Mouse (Mus musculus) limb, embryonic 10.5 days (tissue): ENCODE results near the gene Gdi2. TPM values are rescaled to one million over a fixed set of nuclear protein-coding genes. Genes with fewer than 3 reads are reported as not detected.

Experiments
- DNase-seq: peaks from one replicate; pipeline ENCODE4 v3.0.0-alpha.2; 2017; ENCODE audit warnings: low spot score
- H3K27ac ChIP-seq: fragments of 300-500 bp; sonication (generic); 2 replicates; pipeline ENCODE4 v1.5.1; 2016; ENCODE audit warnings: mild to moderate bottlenecking
- H3K27me3 ChIP-seq: fragments of 300-500 bp; sonication (generic); 2 replicates; pipeline ENCODE4 v1.6.1; 2016; ENCODE audit warnings: low read depth, mild to moderate bottlenecking; ENCODE audit not compliant: poor library complexity, severe bottlenecking
- H3K36me3 ChIP-seq: fragments of 300-500 bp; sonication (generic); 2 replicates; pipeline ENCODE4 v1.6.1; 2016; ENCODE audit warnings: mild to moderate bottlenecking, moderate library complexity
- H3K4me1 ChIP-seq: fragments of 300-500 bp; sonication (generic); 2 replicates; pipeline ENCODE4 v1.6.1; 2016
- H3K4me3 ChIP-seq: fragments of 300-500 bp; sonication (generic); 2 replicates; pipeline ENCODE4 v1.5.1; 2016; ENCODE audit warnings: mild to moderate bottlenecking, moderate library complexity
- H3K9me3 ChIP-seq: fragments of 300-500 bp; sonication (generic); replicated peaks from 2 replicates; pipeline ENCODE4 v1.6.1; 2016; ENCODE audit warnings: mild to moderate bottlenecking
- WGBS: fragments of 180-500 bp; shearing (Covaris S2); methylation state at CpG from one replicate; pipeline ENCODE4 v1.1.7; 2016; 5-methylcytosine and 5-hydroxymethylcytosine counted together
- polyA plus RNA-seq: library from polyadenylated mRNA; unstranded; fragments of >200 nt; fragmentation: Nextera tagmentation; extraction: Ambion mirVana; gene quantifications from 2 replicates; pipeline ENCODE4 v1.2.1, GENCODE M21; 2016

Gene Gdi2
- polyA plus RNA-seq, 1 experiment from 2014 or later = 453 TPM

- DNase-seq = no peak
- Histone ChIP-seq H3K9me3 (no peaks in the 10 kb centered on the region), H3K4me3 (no peak overlapping the region), H3K36me3 (no peaks in the 10 kb centered on the region), H3K4me1 (peaks cover 7% of the 10 kb centered on the region; the same call in 1 of the 2 replicates), H3K27me3 (no peaks in the 10 kb centered on the region), H3K27ac (no peak overlapping the region)
- WGBS = 70% methylated on average over 4 of the region's 4 CpGs
Measured at GRCm38 (mm10) chr13:3532451-3532850, 5.4 kb upstream of the Gdi2 start.

- H3K9me3 ChIP-seq = no peaks in the 10 kb centered on the region
- H3K27ac ChIP-seq = no peak overlapping the region
- H3K27me3 ChIP-seq = no peaks in the 10 kb centered on the region
- WGBS = 89% methylated on average over 4 of the region's 4 CpGs
- H3K4me1 ChIP-seq = peaks cover 8% of the 10 kb centered on the region; the same call in 1 of the 2 replicates
- H3K4me3 ChIP-seq = no peak overlapping the region
- H3K36me3 ChIP-seq = no peaks in the 10 kb centered on the region
- DNase-seq = no peak
Measured at GRCm38 (mm10) chr13:3534146-3534545, 3.7 kb upstream of the Gdi2 start.

GRCm38 (mm10) chr13:3538223-3538968 is 533 bp downstream of the Gdi2 start:
- peak; percentile 74 for DNase-seq
- H3K4me3 ChIP-seq = peak overlapping the region; percentile 95
- H3K27ac ChIP-seq = peak overlapping the region; percentile 98
- peaks cover 20% of the 10 kb centered on the region for H3K4me1 ChIP-seq
- under 1% methylated on average over 59 of the region's 59 CpGs for WGBS
- H3K27me3 ChIP-seq = no peaks in the 10 kb centered on the region
- H3K36me3 ChIP-seq = peaks cover 2% of the 10 kb centered on the region; the same call in 1 of the 2 replicates
- no peaks in the 10 kb centered on the region for H3K9me3 ChIP-seq

- DNase-seq = no peak
- Histone ChIP-seq H3K36me3 (peaks cover 2% of the 10 kb centered on the region; the same call in 1 of the 2 replicates), H3K9me3 (no peaks in the 10 kb centered on the region), H3K27ac (peak overlapping the region; percentile 98), H3K4me1 (peaks cover 20% of the 10 kb centered on the region), H3K27me3 (no peaks in the 10 kb centered on the region), H3K4me3 (peak overlapping the region; percentile 95)
- 4% methylated on average over 15 of the region's 15 CpGs for WGBS
Measured at GRCm38 (mm10) chr13:3538969-3539562, 1.2 kb downstream of the Gdi2 start.

GRCm38 (mm10) chr13:3540166-3540565 is 2.3 kb downstream of the Gdi2 start:
- Histone ChIP-seq H3K36me3 (peaks cover 2% of the 10 kb centered on the region; the same call in 1 of the 2 replicates), H3K27me3 (no peaks in the 10 kb centered on the region), H3K27ac (no peak overlapping the region), H3K4me3 (peak overlapping the region; percentile 95), H3K9me3 (no peaks in the 10 kb centered on the region), H3K4me1 (peaks cover 20% of the 10 kb centered on the region)
- no peak for DNase-seq
- WGBS = 31% methylated on average over 2 of the region's 2 CpGs

- 95% methylated on average over 2 of the region's 2 CpGs for WGBS
- Histone ChIP-seq H3K36me3 (peaks cover 9% of the 10 kb centered on the region), H3K4me1 (peaks cover 20% of the 10 kb centered on the region), H3K9me3 (no peaks in the 10 kb centered on the region), H3K4me3 (no peak overlapping the region), H3K27ac (no peak overlapping the region), H3K27me3 (no peaks in the 10 kb centered on the region)
- no peak for DNase-seq
Measured at GRCm38 (mm10) chr13:3541159-3541782, 3.4 kb downstream of the Gdi2 start.

GRCm38 (mm10) chr13:3544077-3544874 is 6.4 kb downstream of the Gdi2 start:
- 94% methylated on average over 4 of the region's 4 CpGs for WGBS
- no peaks in the 10 kb centered on the region for H3K9me3 ChIP-seq
- no peak overlapping the region for H3K27ac ChIP-seq
- peaks cover 12% of the 10 kb centered on the region for H3K4me1 ChIP-seq
- no peaks in the 10 kb centered on the region for H3K27me3 ChIP-seq
- DNase-seq = no peak
- H3K4me3 ChIP-seq = no peak overlapping the region
- peaks cover 29% of the 10 kb centered on the region for H3K36me3 ChIP-seq

GRCm38 (mm10) chr13:3544925-3545324 is 7.1 kb downstream of the Gdi2 start:
- no peaks in the 10 kb centered on the region for H3K9me3 ChIP-seq
- no peak for DNase-seq
- no peak overlapping the region for H3K4me3 ChIP-seq
- H3K27ac ChIP-seq = no peak overlapping the region
- H3K36me3 ChIP-seq = peaks cover 36% of the 10 kb centered on the region
- H3K27me3 ChIP-seq = no peaks in the 10 kb centered on the region
- H3K4me1 ChIP-seq = peaks cover 8% of the 10 kb centered on the region
- 87% methylated on average over 5 of the region's 5 CpGs for WGBS

GRCm38 (mm10) chr13:3547410-3547809 is 9.5 kb downstream of the Gdi2 start:
- H3K4me1 ChIP-seq = no peaks in the 10 kb centered on the region
- H3K4me3 ChIP-seq = no peak overlapping the region
- peaks cover 58% of the 10 kb centered on the region for H3K36me3 ChIP-seq
- H3K27me3 ChIP-seq = no peaks in the 10 kb centered on the region
- no peaks in the 10 kb centered on the region for H3K9me3 ChIP-seq
- no peak overlapping the region for H3K27ac ChIP-seq
- no peak for DNase-seq
- WGBS = 94% methylated on average over 3 of the region's 3 CpGs

GRCm38 (mm10) chr13:3547856-3548255 is 10.0 kb downstream of the Gdi2 start:
- Histone ChIP-seq H3K27ac (no peak overlapping the region), H3K27me3 (no peaks in the 10 kb centered on the region), H3K4me3 (no peak overlapping the region), H3K36me3 (peaks cover 63% of the 10 kb centered on the region), H3K9me3 (no peaks in the 10 kb centered on the region), H3K4me1 (no peaks in the 10 kb centered on the region)
- no peak for DNase-seq
- WGBS = 90% methylated on average over 6 of the region's 6 CpGs

- H3K27me3 ChIP-seq = no peaks in the 10 kb centered on the region
- no peak overlapping the region for H3K27ac ChIP-seq
- no peak overlapping the region for H3K4me3 ChIP-seq
- WGBS = 100% methylated on average over 1 of the region's 1 CpGs
- no peaks in the 10 kb centered on the region for H3K4me1 ChIP-seq
- no peaks in the 10 kb centered on the region for H3K9me3 ChIP-seq
- H3K36me3 ChIP-seq = peaks cover 93% of the 10 kb centered on the region
- DNase-seq = no peak
Measured at GRCm38 (mm10) chr13:3563130-3563529, 25.3 kb downstream of the Gdi2 start.

- no peak overlapping the region for H3K27ac ChIP-seq
- no peaks in the 10 kb centered on the region for H3K9me3 ChIP-seq
- 85% methylated on average over 2 of the region's 2 CpGs for WGBS
- H3K27me3 ChIP-seq = no peaks in the 10 kb centered on the region
- H3K4me3 ChIP-seq = no peak overlapping the region
- DNase-seq = no peak
- H3K4me1 ChIP-seq = no peaks in the 10 kb centered on the region
- peaks cover 94% of the 10 kb centered on the region for H3K36me3 ChIP-seq
Measured at GRCm38 (mm10) chr13:3563953-3564352, 26.1 kb downstream of the Gdi2 start.
